ENCODE assay signal across 8 mouse cellular contexts in the genomic region with DNA sequence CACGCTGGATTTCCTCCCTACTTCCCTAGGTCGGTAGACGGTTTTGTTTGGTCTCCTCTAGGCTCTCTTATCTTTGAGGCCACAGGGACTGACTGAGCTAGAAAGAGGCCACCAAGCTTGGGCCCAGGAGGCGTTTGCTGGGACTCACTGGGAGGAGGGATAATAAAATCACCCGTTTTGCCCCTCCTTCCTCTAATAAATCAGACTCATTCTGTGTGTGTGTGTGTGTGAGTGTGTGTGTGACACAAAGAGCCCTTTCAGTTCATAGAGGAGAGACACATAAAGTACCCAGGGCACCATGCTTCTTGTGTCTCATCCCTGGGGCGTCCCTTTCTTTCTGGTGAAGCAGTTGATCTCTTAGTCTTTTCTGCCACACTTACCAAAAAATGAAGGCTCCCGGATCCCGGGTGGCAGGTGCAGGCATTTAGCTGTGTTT. TPM values are rescaled to one million over a fixed set of nuclear protein-coding genes. Genes with fewer than 3 reads are reported as not detected.
DNase-seq lines count a peak whose midpoint lies in the region; ATAC-seq lines count a peak whose summit lies in the region.

No protein-coding gene starts in this region.

- peak overlapping the region; percentile 91; the same call in 1 of the 2 replicates for H3K27ac ChIP-seq in embryonic facial prominence, embryonic 15.5 days (replicated peaks)
- peak overlapping the region; percentile 89 for H3K27ac ChIP-seq in intestine, embryonic 14.5 days (ENCODE audit: low read depth)
- peak overlapping the region; percentile 83 for H3K27ac ChIP-seq in stomach, embryonic 16.5 days (ENCODE audit: low read length)

- H3K9ac ChIP-seq in embryonic facial prominence, embryonic 15.5 days = peak overlapping the region; percentile 80
- peak overlapping the region; percentile 90 for H3K9ac ChIP-seq in intestine, embryonic 14.5 days (ENCODE audit: low read length)
- peak overlapping the region; percentile 89 for H3K9ac ChIP-seq in stomach, embryonic 16.5 days (ENCODE audit: low read length)

- intact Hi-C loops in left cerebral cortex, postnatal 4 days (cut with DNase I) = loop anchor here (10.0 kb wide), 2 partner anchors 126 to 196 kb away; no protein-coding TSS in a partner anchor

- H3K9me3 ChIP-seq in embryonic facial prominence, embryonic 15.5 days (replicated peaks) = no peaks in the 10 kb centered on the region
- no peaks in the 10 kb centered on the region for H3K9me3 ChIP-seq in intestine, embryonic 14.5 days (ENCODE audit: control insufficient read depth, low read length)
- no peaks in the 10 kb centered on the region for H3K9me3 ChIP-seq in stomach, embryonic 16.5 days (replicated peaks; ENCODE audit: control insufficient read depth, low read length)

- ATAC-seq in embryonic facial prominence, embryonic 15.5 days (ENCODE audit: insufficient number of reproducible peaks, low FRiP score, low TSS enrichment, low read depth) = no peak
- ATAC-seq in intestine, embryonic 14.5 days (replicated peaks; ENCODE audit: low FRiP score, low TSS enrichment, low read depth) = peak; percentile 26; the same call in 1 of the 2 replicates
- ATAC-seq in stomach, embryonic 16.5 days (ENCODE audit: insufficient read depth, low FRiP score) = no peak
- no peak for ATAC-seq in granulocyte monocyte progenitor cell, adult 5-6 weeks (replicated peaks; ENCODE audit: poor library complexity, severe bottlenecking)

- DNase-seq in left cerebral cortex, postnatal 4 days = peak; percentile 12
- DNase-seq in left cerebral cortex, adult 8-10 months (ENCODE audit: low spot score in 2 of 2) = no peak
- peak; percentile 46 for DNase-seq in adrenal gland, postnatal 25 days
- no peak for DNase-seq in intestine, embryonic 14.5 days (ENCODE audit: low spot score)
- peak; percentile 10 for DNase-seq in lung, postnatal 25 days (ENCODE audit: low spot score)

- H3K4me2 ChIP-seq in embryonic facial prominence, embryonic 15.5 days (replicated peaks) = peak overlapping the region; percentile 76
- H3K4me2 ChIP-seq in intestine, embryonic 14.5 days (ENCODE audit: low read length) = peak overlapping the region; percentile 71
- peak overlapping the region; percentile 61 for H3K4me2 ChIP-seq in stomach, embryonic 16.5 days (ENCODE audit: low read depth, low read length)

- 4% methylated on average over 8 of the region's 8 CpGs for WGBS in embryonic facial prominence, embryonic 15.5 days
- 6% methylated on average over 8 of the region's 8 CpGs for WGBS in intestine, embryonic 14.5 days
- 8% methylated on average over 8 of the region's 8 CpGs for WGBS in stomach, embryonic 16.5 days

- peak overlapping the region; percentile 85 for H3K4me3 ChIP-seq in embryonic facial prominence, embryonic 15.5 days (replicated peaks)
- peak overlapping the region; percentile 82 for H3K4me3 ChIP-seq in intestine, embryonic 14.5 days (ENCODE audit: low read depth, low read length)
- peak overlapping the region; percentile 93 for H3K4me3 ChIP-seq in stomach, embryonic 16.5 days (replicated peaks; ENCODE audit: low read length)

- H3K36me3 ChIP-seq in embryonic facial prominence, embryonic 15.5 days = no peaks in the 10 kb centered on the region
- H3K36me3 ChIP-seq in intestine, embryonic 14.5 days (ENCODE audit: control insufficient read depth, insufficient read depth, low read length) = no peaks in the 10 kb centered on the region
- no peaks in the 10 kb centered on the region for H3K36me3 ChIP-seq in stomach, embryonic 16.5 days (ENCODE audit: control insufficient read depth, insufficient read depth, low read length)

- peaks cover 26% of the 10 kb centered on the region for H3K4me1 ChIP-seq in embryonic facial prominence, embryonic 15.5 days
- peaks cover 31% of the 10 kb centered on the region for H3K4me1 ChIP-seq in intestine, embryonic 14.5 days (replicated peaks; ENCODE audit: control insufficient read depth, insufficient read depth, low read length)
- H3K4me1 ChIP-seq in stomach, embryonic 16.5 days (ENCODE audit: control insufficient read depth, insufficient read depth, low read length) = peaks cover 16% of the 10 kb centered on the region

- H3K27me3 ChIP-seq in embryonic facial prominence, embryonic 15.5 days = peaks cover 3% of the 10 kb centered on the region; the same call in 1 of the 2 replicates
- H3K27me3 ChIP-seq in intestine, embryonic 14.5 days (replicated peaks; ENCODE audit: control insufficient read depth, insufficient read depth, low read length) = peaks cover 7% of the 10 kb centered on the region; the same call in 1 of the 2 replicates
- no peaks in the 10 kb centered on the region for H3K27me3 ChIP-seq in stomach, embryonic 16.5 days (ENCODE audit: control insufficient read depth, insufficient read depth, low read length)

RNA-seq across cellular contexts. Expression of gene Fyn, which starts 2.1 kb away (rescaled TPM):
- total RNA-seq in left cerebral cortex, postnatal 4 days (2021) = 100 to 1,000 TPM; 211 to 217 TPM
- total RNA-seq in left cerebral cortex, adult 8-10 months (2022) = 100 to 1,000 TPM; 100 to 111 (median 108) TPM
- total RNA-seq in adrenal gland, postnatal 25 days (2021) = 47.7 and 49.6 TPM in 2 replicates
- polyA plus RNA-seq in embryonic facial prominence, embryonic 15.5 days (2015; fragmentation: Nextera tagmentation; extraction: Ambion mirVana) = 42.8 and 53.2 TPM in 2 replicates
- polyA plus RNA-seq in intestine, embryonic 14.5 days (2014; fragmentation: Nextera tagmentation; extraction: Ambion mirVana) = 35.7 and 36.0 TPM in 2 replicates
- 18.2 and 20.2 TPM in 2 replicates for polyA plus RNA-seq in stomach, embryonic 16.5 days (2015; fragmentation: Nextera tagmentation; extraction: Ambion mirVana)
- 5.3 and 8.8 TPM in 2 replicates for total RNA-seq in granulocyte monocyte progenitor cell, adult 5-6 weeks (2014; fragmentation: Nextera tagmentation)
- total RNA-seq in granulocyte monocyte progenitor cell, adult 5-6 weeks (2017) = 5.6 and 6.6 TPM in 2 replicates

Comparison
In these comparisons a context has a peak if more than half of its experiments do, and no peak if none do; other contexts are left out.
1. DNase-seq: peak in left cerebral cortex, postnatal 4 days (single experiment), adrenal gland, postnatal 25 days (single experiment) and lung, postnatal 25 days (single experiment); none in left cerebral cortex, adult 8-10 months (0 of 2) and intestine, embryonic 14.5 days (single experiment).
2. Peak in every context shown above with its lines, with median percentiles within 50 percentile points of each other: H3K27ac ChIP-seq, H3K4me2 ChIP-seq, H3K4me3 ChIP-seq and H3K9ac ChIP-seq.